In the genomic region with DNA sequence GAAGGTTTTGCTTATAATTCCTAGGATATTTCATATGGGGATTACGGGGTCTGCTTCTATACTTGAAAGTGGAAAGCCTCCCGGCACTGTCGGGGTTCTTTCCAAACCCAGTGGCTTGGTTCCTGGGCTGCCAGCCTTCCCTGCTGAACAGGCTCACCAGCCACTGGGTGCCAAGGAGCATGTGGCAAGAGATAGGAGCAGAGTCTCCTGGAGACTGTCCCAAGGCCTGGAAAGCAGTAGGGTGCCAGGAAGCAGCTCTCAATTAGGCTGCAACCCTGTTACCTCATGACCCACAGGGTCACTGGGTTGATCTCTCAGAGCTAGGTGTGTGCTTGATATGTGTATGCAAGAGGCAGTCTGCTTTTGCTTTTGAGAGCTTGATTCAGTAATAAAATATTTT, we compare ENCODE assay signal across 12 mouse cellular contexts. TPM values are rescaled to one million over a fixed set of nuclear protein-coding genes. Genes with fewer than 3 reads are reported as not detected.
DNase-seq lines count a peak whose midpoint lies in the region; ATAC-seq and TF ChIP-seq lines count a peak whose summit lies in the region.
"Had no signal": no experiment of that assay in that cellular context is flagged by ENCODE, and none has a peak within 500 bp of the region (broad histone marks: within the 10 kb centered on the region; RNA-seq: fewer than 3 reads in every experiment).

No protein-coding gene starts in this region.

- no peak overlapping the region for H3K4me3 ChIP-seq in forebrain, embryonic 15.5 days
- H3K4me3 ChIP-seq in forebrain, embryonic 11.5 days (ENCODE audit: low read depth, low read length), result no peak overlapping the region
- H3K4me3 ChIP-seq in liver, adult 2 months (ENCODE audit: insufficient read depth, low read depth, low read length), result no peak overlapping the region
- no peak overlapping the region for H3K4me3 ChIP-seq in liver, embryonic 11.5 days (ENCODE audit: low read depth, low read length)
- H3K4me3 ChIP-seq: embryonic facial prominence, embryonic 15.5 days; limb, embryonic 12.5 days had no signal

- no peaks in the 10 kb centered on the region for H3K36me3 ChIP-seq in forebrain, embryonic 15.5 days
- no peaks in the 10 kb centered on the region for H3K36me3 ChIP-seq in forebrain, embryonic 11.5 days (ENCODE audit: control insufficient read depth, insufficient read depth, low read length)
- no peaks in the 10 kb centered on the region for H3K36me3 ChIP-seq in liver, adult 2 months (ENCODE audit: control insufficient read depth, insufficient read depth, low read length)
- no peaks in the 10 kb centered on the region for H3K36me3 ChIP-seq in liver, embryonic 11.5 days (ENCODE audit: control insufficient read depth, insufficient read depth, low read length)
- H3K36me3 ChIP-seq: embryonic facial prominence, embryonic 15.5 days; limb, embryonic 12.5 days had no signal

- no peak overlapping the region for H3K4me2 ChIP-seq in forebrain, embryonic 15.5 days (replicated peaks)
- no peak overlapping the region for H3K4me2 ChIP-seq in forebrain, embryonic 11.5 days (ENCODE audit: low read depth, low read length, severe bottlenecking)
- H3K4me2 ChIP-seq in liver, embryonic 11.5 days, result no peak overlapping the region
- H3K4me2 ChIP-seq: embryonic facial prominence, embryonic 15.5 days; limb, embryonic 12.5 days had no signal

- peak overlapping the region; percentile 59 for H3K27ac ChIP-seq in forebrain, embryonic 15.5 days (replicated peaks)
- no peak overlapping the region for H3K27ac ChIP-seq in forebrain, embryonic 11.5 days (ENCODE audit: low read depth, low read length)
- peak overlapping the region; percentile 45 for H3K27ac ChIP-seq in liver, adult 2 months (replicated peaks; ENCODE audit: insufficient read depth, low read depth, low read length)
- H3K27ac ChIP-seq in liver, embryonic 11.5 days (ENCODE audit: low read depth, low read length), result no peak overlapping the region
- H3K27ac ChIP-seq: limb, embryonic 12.5 days had no signal

- ATAC-seq in forebrain, embryonic 15.5 days (replicated peaks), result no peak
- no peak for ATAC-seq in forebrain, embryonic 11.5 days (replicated peaks; ENCODE audit: low FRiP score)
- ATAC-seq in liver, embryonic 11.5 days (replicated peaks; ENCODE audit: low FRiP score), result no peak
- ATAC-seq: CD4-positive, CD25-positive, alpha-beta regulatory T cell, adult 4 months had no signal

- H3K4me1 ChIP-seq in forebrain, embryonic 15.5 days, result peaks cover 43% of the 10 kb centered on the region
- H3K4me1 ChIP-seq in forebrain, embryonic 11.5 days (replicated peaks; ENCODE audit: control insufficient read depth, insufficient read depth, low read length), result peaks cover 3% of the 10 kb centered on the region; the same call in 1 of the 2 replicates
- peaks cover 14% of the 10 kb centered on the region; the same call in 1 of the 2 replicates for H3K4me1 ChIP-seq in liver, adult 2 months (ENCODE audit: control insufficient read depth, insufficient read depth, low read length)
- H3K4me1 ChIP-seq in liver, embryonic 11.5 days (replicated peaks; ENCODE audit: control insufficient read depth, insufficient read depth, low read length), result peaks cover 16% of the 10 kb centered on the region

- peaks cover 7% of the 10 kb centered on the region; the same call in 1 of the 2 replicates for H3K79me2 ChIP-seq in liver, adult 2 months (ENCODE audit: control insufficient read depth, insufficient read depth, low read length)

- H3K9ac ChIP-seq in forebrain, embryonic 15.5 days (replicated peaks), result no peak overlapping the region
- H3K9ac ChIP-seq in forebrain, embryonic 11.5 days (ENCODE audit: low read length), result no peak overlapping the region
- H3K9ac ChIP-seq in liver, adult 2 months (ENCODE audit: low read depth, low read length), result no peak overlapping the region
- H3K9ac ChIP-seq in liver, embryonic 11.5 days (ENCODE audit: low read depth, low read length), result no peak overlapping the region
- H3K9ac ChIP-seq: embryonic facial prominence, embryonic 15.5 days; limb, embryonic 12.5 days had no signal

- no peaks in the 10 kb centered on the region for H3K27me3 ChIP-seq in forebrain, embryonic 15.5 days
- peaks cover 2% of the 10 kb centered on the region; the same call in 1 of the 2 replicates for H3K27me3 ChIP-seq in forebrain, embryonic 11.5 days (ENCODE audit: control insufficient read depth, insufficient read depth, low read length)
- H3K27me3 ChIP-seq in liver, adult 2 months (ENCODE audit: control insufficient read depth, insufficient read depth, low read length), result no peaks in the 10 kb centered on the region
- H3K27me3 ChIP-seq in liver, embryonic 11.5 days (replicated peaks; ENCODE audit: control insufficient read depth, insufficient read depth, low read length), result peaks cover 3% of the 10 kb centered on the region; the same call in 1 of the 2 replicates
- H3K27me3 ChIP-seq: embryonic facial prominence, embryonic 15.5 days; limb, embryonic 12.5 days had no signal

- no peak for DNase-seq in forebrain, embryonic 11.5 days (ENCODE audit: low spot score)
- peak; percentile 97 for DNase-seq in liver, adult 2 months (ENCODE audit: extremely low read depth, low read depth, low spot score)
- no peak for DNase-seq in liver, embryonic 11.5 days (ENCODE audit: low spot score)
- DNase-seq in adrenal gland, postnatal 10 days, result peak; percentile 82
- DNase-seq in gastrocnemius, postnatal 14 days, result peak; percentile 68
- no peak for DNase-seq in thymus, postnatal 0 days (ENCODE audit: low spot score)
- DNase-seq: layer of hippocampus, adult 9-11 months; thymus, adult 18-20 months had no signal

- no peak for TF ChIP-seq POLR2A in liver, adult 2 months (IDR thresholded peaks at IDR 0.05; ENCODE audit: extremely low read depth, insufficient read depth, low read length)

- H3K9me3 ChIP-seq in forebrain, embryonic 15.5 days, result no peaks in the 10 kb centered on the region
- H3K9me3 ChIP-seq in forebrain, embryonic 11.5 days (ENCODE audit: control insufficient read depth, low read length), result no peaks in the 10 kb centered on the region
- no peaks in the 10 kb centered on the region for H3K9me3 ChIP-seq in liver, embryonic 11.5 days (ENCODE audit: control insufficient read depth, low read length)
- H3K9me3 ChIP-seq: embryonic facial prominence, embryonic 15.5 days; limb, embryonic 12.5 days had no signal

- 85% methylated on average over 3 of the region's 3 CpGs for WGBS in forebrain, embryonic 15.5 days
- 94% methylated on average over 3 of the region's 3 CpGs for WGBS in forebrain, embryonic 11.5 days
- 24% methylated on average over 3 of the region's 3 CpGs for WGBS in liver, adult 2 months
- WGBS in liver, embryonic 11.5 days, result 96% methylated on average over 3 of the region's 3 CpGs

- no peak for TF ChIP-seq CTCF in liver, adult 2 months (IDR thresholded peaks at IDR 0.05; ENCODE audit: low read depth, low read length)

- intact Hi-C loops in gastrocnemius, postnatal 14 days (cut with DNase I; ENCODE audit: low total_unique reads), result no loop called here

RNA-seq across cellular contexts. Expression of a gene that starts 1.3 kb away (rescaled TPM):
- 221 and 226 TPM in 2 replicates for polyA plus RNA-seq in forebrain, embryonic 15.5 days (2015; fragmentation: Nextera tagmentation; extraction: Ambion mirVana)
- 144 and 146 TPM in 2 replicates for polyA plus RNA-seq in forebrain, embryonic 11.5 days (2014; fragmentation: Nextera tagmentation; extraction: Ambion mirVana)
- total RNA-seq in liver, adult 2 months (2014; rRNA removed), result 39.3 and 48.7 TPM in 2 replicates
- polyA plus RNA-seq in liver, adult 2 months (2012; rRNA removed), result 43.9 and 64.1 TPM in 2 replicates
- 88.1 and 92.4 TPM in 2 replicates for polyA plus RNA-seq in liver, embryonic 11.5 days (2014; fragmentation: Nextera tagmentation; extraction: Ambion mirVana)
- 100 to 1,000 TPM; 104 to 121 TPM for total RNA-seq in adrenal gland, postnatal 10 days (2021)
- 100 to 1,000 TPM; 173 to 190 TPM for total RNA-seq in gastrocnemius, postnatal 14 days (2021)
- 120 and 142 TPM in 2 replicates for polyA plus RNA-seq in thymus, postnatal 0 days (2015; fragmentation: Nextera tagmentation; extraction: Ambion mirVana)

RNA-seq across cellular contexts. Expression of a gene that starts 28.1 kb away (rescaled TPM):
- polyA plus RNA-seq in forebrain, embryonic 15.5 days (2015; fragmentation: Nextera tagmentation; extraction: Ambion mirVana), result 150 and 155 TPM in 2 replicates
- 116 and 118 TPM in 2 replicates for polyA plus RNA-seq in forebrain, embryonic 11.5 days (2014; fragmentation: Nextera tagmentation; extraction: Ambion mirVana)
- 58.6 and 63.7 TPM in 2 replicates for total RNA-seq in liver, adult 2 months (2014; rRNA removed)
- 81.0 and 92.0 TPM in 2 replicates for polyA plus RNA-seq in liver, adult 2 months (2012; rRNA removed)
- 78.8 and 86.8 TPM in 2 replicates for polyA plus RNA-seq in liver, embryonic 11.5 days (2014; fragmentation: Nextera tagmentation; extraction: Ambion mirVana)
- total RNA-seq in adrenal gland, postnatal 10 days (2021), result 10 to 100 TPM; 48.8 to 53.9 TPM
- total RNA-seq in gastrocnemius, postnatal 14 days (2021), result 10 to 100 TPM; 36.6 to 37.8 TPM
- polyA plus RNA-seq in thymus, postnatal 0 days (2015; fragmentation: Nextera tagmentation; extraction: Ambion mirVana), result 93.1 and 95.3 TPM in 2 replicates

Comparison
In these comparisons a context has a peak if more than half of its experiments do, and no peak if none do; other contexts are left out.
1. H3K27ac ChIP-seq: peak in forebrain, embryonic 15.5 days (single experiment) and liver, adult 2 months (single experiment); none in forebrain, embryonic 11.5 days (single experiment) and liver, embryonic 11.5 days (single experiment).
2. DNase-seq: peak in liver, adult 2 months (single experiment), adrenal gland, postnatal 10 days (single experiment) and gastrocnemius, postnatal 14 days (single experiment); none in forebrain, embryonic 11.5 days (single experiment), liver, embryonic 11.5 days (single experiment) and thymus, postnatal 0 days (single experiment).